In genomic region chr4:131950657-131951056, GRCm38 (mm10) we compare ENCODE assay signal across 23 mouse cellular contexts. TPM values are rescaled to one million over a fixed set of nuclear protein-coding genes. Genes with fewer than 3 reads are reported as not detected.
DNase-seq lines count a peak whose midpoint lies in the region; ATAC-seq lines count a peak whose summit lies in the region.
"Had no signal": no experiment of that assay in that cellular context is flagged by ENCODE, and none has a peak within 500 bp of the region (broad histone marks: within the 10 kb centered on the region; RNA-seq: fewer than 3 reads in every experiment).

No protein-coding gene starts in this region.

- H3K4me1 ChIP-seq in forebrain, embryonic 12.5 days = peaks cover 26% of the 10 kb centered on the region
- H3K4me1 ChIP-seq in forebrain, embryonic 11.5 days (replicated peaks; ENCODE audit: control insufficient read depth, insufficient read depth, low read length) = peaks cover 7% of the 10 kb centered on the region; the same call in 1 of the 2 replicates
- peaks cover 27% of the 10 kb centered on the region for H3K4me1 ChIP-seq in midbrain, embryonic 11.5 days (ENCODE audit: control insufficient read depth, insufficient read depth, low read length)
- H3K4me1 ChIP-seq in midbrain, embryonic 15.5 days = no peaks in the 10 kb centered on the region
- H3K4me1 ChIP-seq: embryonic facial prominence, embryonic 15.5 days; liver, embryonic 12.5 days; stomach, embryonic 15.5 days had no signal

- H3K36me3 ChIP-seq in forebrain, embryonic 12.5 days (replicated peaks) = peaks cover 27% of the 10 kb centered on the region
- H3K36me3 ChIP-seq in forebrain, embryonic 11.5 days (ENCODE audit: control insufficient read depth, insufficient read depth, low read length) = no peaks in the 10 kb centered on the region
- H3K36me3 ChIP-seq in midbrain, embryonic 11.5 days (ENCODE audit: control insufficient read depth, insufficient read depth, low read length) = 0 out of 2 replicates have a peak, but pooled peaks cover 3% of the 10 kb centered on the region
- H3K36me3 ChIP-seq in midbrain, embryonic 15.5 days (replicated peaks) = no peaks in the 10 kb centered on the region
- H3K36me3 ChIP-seq: stomach, embryonic 15.5 days had no signal

- DNase-seq in forebrain, embryonic 11.5 days (ENCODE audit: low spot score) = no peak
- peak; percentile 86 for DNase-seq in midbrain, embryonic 11.5 days (ENCODE audit: low spot score, missing footprints)
- peak; percentile 24 for DNase-seq in ES-CJ7 (ENCODE audit: low read depth, low spot score)
- DNase-seq in embryo, embryonic 10.5 days (ENCODE audit: low spot score) = peak; percentile 46
- DNase-seq in right cerebral cortex, postnatal 4 days = no peak
- DNase-seq: adrenal gland, adult 2 months; cerebellum, adult 11-12 months; cerebellum, postnatal 14 days; gastrocnemius, postnatal 25 days; heart, adult 2 months; kidney, adult 18-20 months; kidney, postnatal 4 days; layer of hippocampus, adult 9-11 months; lung, adult 18-20 months; lung, postnatal 10 days had no signal

- H3K27ac ChIP-seq in forebrain, embryonic 12.5 days = no peak overlapping the region
- H3K27ac ChIP-seq in forebrain, embryonic 11.5 days (ENCODE audit: low read depth, low read length) = no peak overlapping the region
- no peak overlapping the region for H3K27ac ChIP-seq in midbrain, embryonic 11.5 days (ENCODE audit: low read depth, low read length)
- no peak overlapping the region for H3K27ac ChIP-seq in midbrain, embryonic 15.5 days
- H3K27ac ChIP-seq: embryonic facial prominence, embryonic 15.5 days; heart, adult 2 months; limb, embryonic 13.5 days; liver, embryonic 12.5 days; stomach, embryonic 15.5 days had no signal

- no peak overlapping the region for H3K4me3 ChIP-seq in forebrain, embryonic 12.5 days (replicated peaks)
- no peak overlapping the region for H3K4me3 ChIP-seq in forebrain, embryonic 11.5 days (ENCODE audit: low read depth, low read length)
- H3K4me3 ChIP-seq in midbrain, embryonic 11.5 days (ENCODE audit: low read depth, low read length) = no peak overlapping the region
- H3K4me3 ChIP-seq in midbrain, embryonic 15.5 days = no peak overlapping the region
- H3K4me3 ChIP-seq: embryonic facial prominence, embryonic 15.5 days; heart, adult 2 months; limb, embryonic 13.5 days; liver, embryonic 12.5 days; stomach, embryonic 15.5 days had no signal

- ATAC-seq in forebrain, embryonic 12.5 days (ENCODE audit: low FRiP score) = no peak
- ATAC-seq in forebrain, embryonic 11.5 days (replicated peaks; ENCODE audit: low FRiP score) = no peak
- no peak for ATAC-seq in midbrain, embryonic 11.5 days (ENCODE audit: low FRiP score)
- ATAC-seq in midbrain, embryonic 15.5 days (replicated peaks) = no peak
- ATAC-seq: CD4-positive, CD25-positive, alpha-beta regulatory T cell, adult 4 months; liver, embryonic 12.5 days; midbrain, embryonic 16.5 days had no signal

- no peaks in the 10 kb centered on the region for H3K9me3 ChIP-seq in forebrain, embryonic 12.5 days
- no peaks in the 10 kb centered on the region for H3K9me3 ChIP-seq in forebrain, embryonic 11.5 days (ENCODE audit: control insufficient read depth, low read length)
- no peaks in the 10 kb centered on the region for H3K9me3 ChIP-seq in midbrain, embryonic 11.5 days (ENCODE audit: control insufficient read depth, low read length)
- H3K9me3 ChIP-seq in midbrain, embryonic 15.5 days = no peaks in the 10 kb centered on the region
- H3K9me3 ChIP-seq: embryonic facial prominence, embryonic 15.5 days; limb, embryonic 13.5 days; liver, embryonic 12.5 days; stomach, embryonic 15.5 days had no signal

- H3K27me3 ChIP-seq in forebrain, embryonic 12.5 days = no peaks in the 10 kb centered on the region
- H3K27me3 ChIP-seq in forebrain, embryonic 11.5 days (ENCODE audit: control insufficient read depth, insufficient read depth, low read length) = no peaks in the 10 kb centered on the region
- H3K27me3 ChIP-seq in midbrain, embryonic 11.5 days (ENCODE audit: control insufficient read depth, insufficient read depth, low read length) = no peaks in the 10 kb centered on the region
- H3K27me3 ChIP-seq in midbrain, embryonic 15.5 days (replicated peaks) = no peaks in the 10 kb centered on the region
- H3K27me3 ChIP-seq: embryonic facial prominence, embryonic 15.5 days; limb, embryonic 13.5 days; liver, embryonic 12.5 days; stomach, embryonic 15.5 days had no signal

- WGBS in forebrain, embryonic 12.5 days = 49% methylated on average over 8 of the region's 8 CpGs
- WGBS in forebrain, embryonic 11.5 days = 57% methylated on average over 8 of the region's 8 CpGs
- WGBS in midbrain, embryonic 11.5 days = 30% methylated on average over 8 of the region's 8 CpGs
- 27% methylated on average over 8 of the region's 8 CpGs for WGBS in midbrain, embryonic 15.5 days

- H3K4me2 ChIP-seq in forebrain, embryonic 12.5 days = no peak overlapping the region
- no peak overlapping the region for H3K4me2 ChIP-seq in forebrain, embryonic 11.5 days (ENCODE audit: low read depth, low read length, severe bottlenecking)
- no peak overlapping the region for H3K4me2 ChIP-seq in midbrain, embryonic 11.5 days
- H3K4me2 ChIP-seq in midbrain, embryonic 15.5 days = no peak overlapping the region
- H3K4me2 ChIP-seq: embryonic facial prominence, embryonic 15.5 days; limb, embryonic 13.5 days; liver, embryonic 12.5 days; stomach, embryonic 15.5 days had no signal

- 0 out of 2 replicates have a peak overlapping the region, but pooled peaks have one; percentile 30 for H3K9ac ChIP-seq in forebrain, embryonic 12.5 days
- no peak overlapping the region for H3K9ac ChIP-seq in forebrain, embryonic 11.5 days (ENCODE audit: low read length)
- no peak overlapping the region for H3K9ac ChIP-seq in midbrain, embryonic 11.5 days (ENCODE audit: low read length)
- H3K9ac ChIP-seq in midbrain, embryonic 15.5 days = no peak overlapping the region
- H3K9ac ChIP-seq: embryonic facial prominence, embryonic 15.5 days; limb, embryonic 13.5 days; liver, embryonic 12.5 days; stomach, embryonic 15.5 days had no signal

RNA-seq across cellular contexts. Expression of gene Tmem200b, which starts 29.1 kb away (rescaled TPM):
- 0.24 and 0.50 TPM in 2 replicates for polyA plus RNA-seq in forebrain, embryonic 12.5 days (2016; fragmentation: Nextera tagmentation; extraction: Ambion mirVana)
- polyA plus RNA-seq in forebrain, embryonic 11.5 days (2014; fragmentation: Nextera tagmentation; extraction: Ambion mirVana) = 0.72 and 1.2 TPM in 2 replicates
- 0.79 and 0.84 TPM in 2 replicates for polyA plus RNA-seq in midbrain, embryonic 11.5 days (2014; fragmentation: Nextera tagmentation; extraction: Ambion mirVana)
- polyA plus RNA-seq in midbrain, embryonic 15.5 days (2015; fragmentation: Nextera tagmentation; extraction: Ambion mirVana) = 0.15 and 0.45 TPM in 2 replicates
- polyA plus RNA-seq: CD4-positive, CD25-positive, alpha-beta regulatory T cell, adult 4 months had no signal

Comparison
In these comparisons a context has a peak if more than half of its experiments do, and no peak if none do; other contexts are left out.
1. DNase-seq: peak in midbrain, embryonic 11.5 days (single experiment), ES-CJ7 (single experiment) and embryo, embryonic 10.5 days (single experiment); none in forebrain, embryonic 11.5 days (single experiment) and right cerebral cortex, postnatal 4 days (single experiment).